Mouse (Mus musculus): ENCODE results near the gene Klrb1b.
"Not testable (repeated sequence)": the region's sequence is repeated elsewhere in the genome, so short reads cannot be mapped to it uniquely, and the experiment has no call there.

The Klrb1b gene

DNA sequence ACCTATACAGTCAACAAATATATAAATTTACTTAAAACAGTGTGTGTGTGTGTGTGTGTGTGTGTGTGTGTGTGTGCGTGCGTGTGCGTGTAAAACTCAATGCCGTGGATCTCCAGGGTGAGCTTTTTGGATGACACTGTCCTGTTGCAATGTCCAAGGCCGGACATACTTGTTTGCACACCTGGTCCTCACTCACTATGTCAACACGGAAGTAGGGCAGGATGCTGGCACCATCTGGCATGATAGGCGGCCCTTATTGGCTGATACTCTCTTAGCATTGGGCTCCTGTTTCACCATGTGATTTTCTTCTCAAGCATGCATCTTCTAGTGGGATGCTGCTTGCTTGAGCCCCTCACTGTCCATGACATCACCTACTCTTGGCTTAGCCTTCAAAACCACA is 13.8 kb upstream of the Klrb1b start:
- DNase-seq, result peak; percentile 50

DNA sequence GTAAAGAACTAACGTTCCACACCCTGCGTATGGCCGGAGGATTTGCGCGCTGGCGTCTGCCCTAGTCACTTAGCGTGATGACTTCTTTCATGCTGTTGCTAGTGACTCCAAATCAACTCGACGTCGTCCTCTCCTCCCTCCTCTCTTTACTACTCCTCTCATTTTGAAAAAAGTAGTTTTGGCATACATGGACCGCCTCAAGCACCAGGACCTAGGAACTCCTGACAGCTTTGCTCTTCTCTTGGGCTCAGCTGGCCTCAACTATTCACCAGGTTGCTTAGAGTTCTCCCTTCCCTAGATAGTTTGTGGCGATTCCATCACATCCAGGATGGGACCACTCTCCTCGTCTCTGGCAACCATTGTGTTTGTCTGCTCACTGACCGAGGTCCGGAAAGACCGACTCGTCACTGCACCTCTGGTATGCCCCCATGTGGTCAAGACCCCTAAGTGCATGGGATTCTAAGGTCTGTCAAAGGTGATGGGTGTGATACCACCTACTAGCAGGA is 13.2 kb upstream of the Klrb1b start:
- DNase-seq, result peak; percentile 97

DNA sequence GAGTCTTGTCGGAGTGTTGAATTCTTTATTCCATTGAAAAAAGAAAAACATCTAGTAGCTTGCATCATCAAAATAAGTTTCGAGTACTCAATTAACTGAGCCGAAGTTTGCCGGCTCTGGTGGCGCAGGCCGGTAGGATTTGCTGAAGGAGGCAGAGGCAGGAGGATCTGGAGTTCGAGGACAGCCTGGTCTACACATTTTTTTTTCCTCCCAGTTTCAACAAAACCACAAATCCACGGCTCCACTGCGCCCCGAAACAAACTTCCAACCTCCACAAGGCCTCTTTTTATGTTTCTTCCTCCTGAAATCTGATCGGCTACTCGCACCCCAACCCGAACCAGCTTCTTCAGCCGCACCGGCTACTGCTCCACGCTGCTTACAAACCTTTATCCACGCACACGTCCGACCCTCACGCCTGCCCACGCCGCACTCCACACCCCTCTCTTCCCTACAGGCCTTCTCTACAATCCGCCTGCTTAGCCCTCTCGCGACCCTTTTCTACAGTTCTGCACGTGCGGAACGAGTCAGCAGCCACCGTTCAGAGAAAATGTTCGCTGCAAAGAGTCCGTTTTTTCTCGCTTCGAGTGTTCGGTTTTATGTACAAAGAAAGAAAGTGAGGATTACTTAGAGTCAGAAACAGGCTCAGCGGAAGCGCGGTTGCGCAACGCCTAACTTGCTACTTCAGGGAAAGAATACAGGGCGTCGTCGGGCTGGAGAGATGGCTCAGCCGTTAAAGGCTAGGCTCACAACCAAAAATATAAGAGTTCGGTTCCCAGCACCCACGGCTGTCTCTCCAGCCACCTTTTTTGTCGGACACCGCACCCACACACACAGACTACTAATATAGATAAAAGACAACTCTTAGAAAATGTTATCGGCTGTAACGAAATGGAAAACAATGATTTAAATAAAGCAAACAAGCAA is 12.5 kb upstream of the Klrb1b start:
- peak; percentile 95 for DNase-seq

DNA sequence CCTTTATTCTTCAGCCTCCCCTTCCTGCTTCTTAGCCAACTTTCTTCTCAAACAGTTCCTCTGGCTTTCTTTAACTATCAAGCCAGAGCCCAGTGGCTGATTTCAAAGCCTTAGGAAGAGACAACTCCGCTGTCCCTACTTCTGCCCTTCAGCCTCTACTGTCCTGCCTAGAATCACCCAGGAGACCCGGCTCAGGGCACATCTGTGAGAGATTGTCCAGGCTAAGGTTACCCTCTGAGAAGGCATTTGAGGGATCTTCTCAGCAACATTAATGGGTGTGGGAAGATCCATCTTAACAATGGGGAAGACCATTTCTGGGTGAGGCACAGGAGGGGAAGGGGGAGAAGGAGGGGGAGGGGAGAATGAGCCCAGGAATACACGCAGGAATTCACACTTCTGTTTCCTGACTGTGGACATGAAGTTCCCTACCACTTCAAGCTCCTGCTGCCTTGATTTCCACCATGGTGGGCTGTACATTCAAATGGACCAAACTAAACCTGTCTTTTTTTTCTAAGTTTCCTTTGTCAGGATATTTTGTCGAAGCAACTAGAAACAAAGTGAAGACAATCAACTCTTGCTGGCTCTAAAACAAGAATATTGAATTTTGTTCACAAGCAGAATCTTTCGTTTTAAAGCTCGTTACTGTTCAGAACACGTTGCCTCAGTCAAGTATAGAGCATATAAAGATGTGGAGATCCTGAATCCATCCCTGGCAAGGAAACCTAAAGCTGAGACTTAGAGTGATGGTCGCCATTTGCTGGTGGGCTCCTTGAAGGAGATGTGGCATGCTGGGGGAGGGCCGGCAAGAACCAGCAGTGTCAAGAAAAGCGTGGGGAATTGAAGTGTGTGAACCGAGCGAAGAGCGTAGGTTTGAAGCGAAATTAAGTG is 11.6 kb upstream of the Klrb1b start:
- DNase-seq, result no peak

DNA sequence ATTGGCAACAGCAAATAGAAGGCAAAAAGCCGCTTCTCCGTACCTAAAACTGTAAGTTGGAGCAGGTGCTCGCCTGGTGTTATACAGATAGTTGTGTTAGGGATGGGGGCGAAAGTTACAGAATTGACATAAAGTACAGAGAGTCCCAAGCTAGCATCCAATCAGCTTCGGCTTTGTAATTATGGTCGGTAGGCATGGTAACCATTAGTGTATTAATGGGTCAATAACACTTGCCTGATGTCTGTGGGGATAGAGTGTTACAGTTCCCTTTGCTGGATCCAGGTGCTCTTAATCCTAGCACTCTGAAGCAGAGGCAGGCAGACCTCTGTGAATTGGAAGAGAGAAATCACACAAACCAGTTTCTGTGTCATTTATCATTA is 10.8 kb upstream of the Klrb1b start:
- no peak for DNase-seq

DNA sequence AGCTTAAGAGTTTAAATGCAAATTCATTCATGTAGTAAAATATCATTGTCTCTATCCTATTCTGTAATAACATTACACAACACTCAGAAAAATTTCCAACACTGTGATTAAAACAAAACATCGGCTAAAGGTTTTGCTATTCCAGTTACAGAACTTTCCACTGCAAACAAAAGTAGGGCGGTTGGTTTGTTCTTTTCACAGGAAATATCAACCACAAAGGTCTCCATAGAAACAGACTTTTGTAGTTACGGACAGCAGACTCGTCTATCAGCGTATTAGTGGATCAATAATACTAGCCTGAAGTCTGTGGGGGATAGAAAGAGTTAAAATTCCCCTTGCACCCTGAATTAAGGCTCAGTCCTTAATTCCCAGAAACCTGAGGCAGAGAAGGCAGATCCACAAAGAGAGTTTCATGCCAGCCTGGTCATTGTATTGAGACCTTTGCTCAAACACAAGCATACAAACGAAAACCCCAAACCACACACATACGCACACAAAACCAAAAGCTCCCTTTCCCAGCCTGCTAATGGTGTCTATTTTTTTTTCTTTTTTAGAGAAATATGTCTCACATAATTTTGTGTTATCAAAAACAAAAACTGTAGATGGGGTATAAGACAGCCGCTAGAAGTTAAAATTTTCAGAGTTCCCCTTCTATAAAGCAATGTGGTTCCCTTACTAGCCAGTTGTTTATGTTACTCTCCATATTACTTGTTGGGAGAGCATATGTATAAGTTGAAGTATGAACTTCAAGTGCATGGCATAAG is 10.2 kb upstream of the Klrb1b start:
- DNase-seq, result no peak

DNA sequence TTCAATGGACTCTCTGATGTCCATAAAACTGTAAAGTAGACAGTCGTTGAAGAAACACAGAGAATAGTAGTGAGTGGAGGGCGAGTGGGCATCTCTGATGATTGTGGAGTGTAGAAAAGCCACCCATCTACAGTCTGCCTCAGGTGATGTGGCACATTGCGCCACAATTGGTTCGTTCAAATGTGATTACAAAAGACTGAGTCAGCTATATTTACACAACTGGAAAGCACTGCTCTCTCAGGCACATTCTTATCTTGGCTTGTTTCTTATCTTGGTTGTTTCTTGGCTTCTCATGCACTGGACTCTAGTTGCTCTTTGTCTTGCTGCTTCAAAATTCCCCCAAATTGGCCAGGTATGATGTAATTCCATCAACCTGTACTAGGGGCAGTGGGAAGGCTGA is 9.4 kb upstream of the Klrb1b start:
- peak; percentile 71 for DNase-seq

DNA sequence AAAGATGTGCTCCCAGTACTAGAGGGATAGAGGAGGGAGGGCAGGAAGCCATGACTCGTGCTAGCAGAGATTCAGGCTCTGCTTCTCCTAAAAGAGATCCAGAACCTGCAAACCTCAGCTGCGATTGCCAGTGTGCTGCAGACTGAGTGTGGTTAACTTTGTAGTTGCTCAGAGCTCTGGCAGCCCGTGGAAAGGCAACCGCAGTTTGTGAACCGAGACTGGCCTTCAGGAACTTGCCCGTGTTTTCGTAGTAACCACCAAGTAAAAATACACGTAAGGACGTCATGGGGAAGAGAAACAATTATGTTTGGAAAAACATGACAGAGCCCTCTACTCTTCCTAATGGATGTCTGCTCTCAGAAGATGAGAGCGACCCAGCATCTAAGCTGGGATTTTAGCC is 6.9 kb upstream of the Klrb1b start:
- DNase-seq, result no peak

DNA sequence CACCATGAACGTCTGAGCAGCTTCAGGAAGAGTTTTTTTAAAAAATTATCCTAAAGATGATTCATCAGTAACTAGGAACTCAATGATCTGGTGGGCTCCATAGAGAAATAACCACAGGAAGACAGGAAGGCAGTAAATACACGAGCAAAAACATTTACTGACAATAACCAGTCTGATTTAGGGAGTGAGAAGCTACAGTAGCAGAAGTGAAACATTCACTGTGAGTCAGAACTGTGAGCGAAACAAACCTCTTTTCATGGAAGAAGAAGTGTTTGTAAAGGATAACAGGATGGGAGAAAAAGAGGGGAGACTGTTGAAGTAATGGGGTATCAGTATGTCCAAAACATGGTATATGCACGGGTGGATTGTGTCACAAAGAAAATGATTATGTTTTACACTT is 3.7 kb upstream of the Klrb1b start:
- DNase-seq, result no peak

DNA sequence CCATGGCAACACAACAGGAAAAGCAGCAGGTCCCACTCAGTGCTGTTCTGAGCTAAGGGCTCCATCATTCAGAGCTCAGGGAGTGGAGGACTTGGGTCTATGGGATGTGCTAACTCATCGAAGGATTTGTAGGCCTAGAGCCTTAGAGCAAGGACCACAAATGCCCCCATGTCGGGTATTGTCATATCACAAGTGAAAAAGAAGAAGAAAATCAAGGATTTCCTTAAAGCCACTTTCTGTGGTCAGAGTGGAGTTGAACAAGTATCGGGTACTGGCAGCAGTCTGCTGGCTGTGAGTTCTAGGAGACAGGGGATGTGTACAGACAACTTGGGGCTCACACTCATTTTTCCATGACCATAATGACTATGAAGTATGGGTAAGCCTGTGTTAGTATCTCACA is 650 bp upstream of the Klrb1b start:
- no peak for DNase-seq

DNA sequence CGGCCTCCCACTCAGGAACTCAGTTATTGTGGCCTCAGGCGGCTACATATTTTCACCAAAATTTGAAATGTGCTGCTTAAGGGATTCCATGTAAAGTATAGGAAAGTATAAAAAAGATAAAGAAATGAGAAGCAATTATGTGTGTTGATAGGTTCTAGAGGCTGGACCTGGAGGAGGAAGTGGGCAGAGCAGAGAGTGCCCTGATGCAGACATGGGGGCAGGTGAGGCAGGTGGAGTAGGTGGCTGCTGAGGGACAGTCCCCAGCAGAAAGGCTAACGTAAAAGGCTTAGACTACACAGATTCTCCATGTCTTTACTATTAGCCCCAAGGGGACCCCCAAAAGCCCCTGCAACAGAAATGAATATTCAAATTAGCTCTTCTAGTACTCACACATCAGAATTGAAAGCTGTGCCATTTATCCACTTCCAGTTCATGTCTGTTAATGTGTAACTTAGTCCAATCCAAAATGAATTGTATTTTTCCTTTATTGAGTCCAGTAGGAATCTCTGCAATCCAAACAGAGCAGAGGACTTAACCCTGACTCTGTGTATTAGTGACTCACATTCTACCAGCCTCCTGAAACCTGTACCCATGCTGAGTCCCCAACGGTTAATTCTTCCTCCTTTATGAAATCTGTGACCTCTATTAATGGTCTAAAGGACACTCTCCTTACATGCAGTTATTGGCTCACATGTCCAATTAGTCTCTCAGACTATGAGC is 7.9 kb downstream of the Klrb1b start:
- no peak for DNase-seq

DNA sequence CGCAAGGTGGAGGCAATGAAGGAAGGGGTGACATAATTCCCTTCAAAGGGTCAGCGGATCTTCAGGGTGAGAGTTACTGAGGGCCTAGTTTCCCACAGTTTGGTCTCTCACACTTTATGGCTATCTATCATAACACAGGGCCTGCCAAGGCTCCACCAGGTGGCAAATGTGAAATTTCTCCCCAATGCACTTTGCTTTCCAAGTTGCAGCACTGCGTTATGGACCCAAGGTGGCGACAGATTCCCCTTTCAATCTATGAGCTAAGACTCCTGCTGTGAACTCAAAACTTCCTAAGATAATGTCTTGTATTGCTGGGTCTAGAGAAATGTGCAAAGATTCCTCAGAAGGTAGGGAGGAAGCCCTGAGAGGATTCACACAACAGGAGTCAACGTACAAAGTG is 17.6 kb downstream of the Klrb1b start:
- peak; percentile 79 for DNase-seq

DNA sequence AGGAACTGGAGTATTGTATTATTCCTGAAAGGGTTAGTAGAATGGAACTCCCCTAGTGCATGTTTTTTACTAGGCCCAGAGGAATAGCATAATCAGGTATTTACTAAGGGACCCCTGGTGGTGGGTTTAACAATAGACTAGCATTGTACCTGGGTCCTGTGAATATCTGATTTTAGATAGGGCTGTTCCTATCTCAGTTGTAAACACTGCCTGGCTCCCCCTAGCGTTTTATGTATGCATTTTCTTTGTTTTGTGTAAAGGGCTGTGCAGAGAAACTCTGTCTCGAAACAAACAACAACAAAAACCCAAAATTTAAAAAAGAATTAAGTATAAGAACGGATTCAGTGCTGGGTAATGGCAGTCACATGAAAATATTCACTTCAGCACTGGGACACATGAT is 19.1 kb downstream of the Klrb1b start:
- DNase-seq, result peak; percentile 37

DNA sequence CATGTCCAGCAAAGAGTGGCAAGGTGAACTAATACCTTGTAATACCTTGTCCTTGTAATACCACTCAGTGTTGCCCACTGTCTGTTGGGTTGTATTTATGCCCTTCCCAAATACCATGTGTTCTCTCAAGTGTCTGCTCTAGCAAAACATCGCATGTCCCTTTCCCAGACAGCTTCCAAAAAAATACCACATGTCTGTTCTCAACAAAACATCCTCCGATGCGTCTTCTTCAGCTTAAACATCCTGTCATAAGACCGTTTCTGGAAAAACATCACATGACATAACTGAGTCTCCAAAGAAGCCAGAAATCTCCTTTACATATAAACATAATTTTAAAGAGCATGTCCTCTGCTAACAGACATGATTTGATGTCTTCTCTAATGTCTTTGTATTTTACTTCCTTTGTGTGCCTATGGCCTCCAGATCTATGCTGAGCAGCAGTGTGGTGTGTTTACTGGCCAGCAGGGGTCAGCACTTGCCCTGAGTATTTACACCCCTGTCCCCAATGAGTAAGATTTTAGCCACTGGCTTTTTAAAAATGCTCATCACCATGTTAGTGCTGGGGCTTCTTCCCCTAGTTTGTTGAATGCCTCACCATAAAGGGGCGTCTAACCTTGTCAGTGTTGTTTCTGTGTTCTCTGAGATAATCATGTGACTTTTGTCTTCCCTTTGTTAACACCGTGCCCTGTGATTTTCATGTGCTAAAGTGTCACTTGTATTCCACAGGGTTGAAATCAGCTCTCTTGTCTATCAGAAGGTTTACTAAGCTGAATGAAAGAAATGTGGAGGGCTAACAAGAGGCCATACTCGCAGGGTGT is 21.1 kb downstream of the Klrb1b start:
- DNase-seq, result peak; percentile 87

DNA sequence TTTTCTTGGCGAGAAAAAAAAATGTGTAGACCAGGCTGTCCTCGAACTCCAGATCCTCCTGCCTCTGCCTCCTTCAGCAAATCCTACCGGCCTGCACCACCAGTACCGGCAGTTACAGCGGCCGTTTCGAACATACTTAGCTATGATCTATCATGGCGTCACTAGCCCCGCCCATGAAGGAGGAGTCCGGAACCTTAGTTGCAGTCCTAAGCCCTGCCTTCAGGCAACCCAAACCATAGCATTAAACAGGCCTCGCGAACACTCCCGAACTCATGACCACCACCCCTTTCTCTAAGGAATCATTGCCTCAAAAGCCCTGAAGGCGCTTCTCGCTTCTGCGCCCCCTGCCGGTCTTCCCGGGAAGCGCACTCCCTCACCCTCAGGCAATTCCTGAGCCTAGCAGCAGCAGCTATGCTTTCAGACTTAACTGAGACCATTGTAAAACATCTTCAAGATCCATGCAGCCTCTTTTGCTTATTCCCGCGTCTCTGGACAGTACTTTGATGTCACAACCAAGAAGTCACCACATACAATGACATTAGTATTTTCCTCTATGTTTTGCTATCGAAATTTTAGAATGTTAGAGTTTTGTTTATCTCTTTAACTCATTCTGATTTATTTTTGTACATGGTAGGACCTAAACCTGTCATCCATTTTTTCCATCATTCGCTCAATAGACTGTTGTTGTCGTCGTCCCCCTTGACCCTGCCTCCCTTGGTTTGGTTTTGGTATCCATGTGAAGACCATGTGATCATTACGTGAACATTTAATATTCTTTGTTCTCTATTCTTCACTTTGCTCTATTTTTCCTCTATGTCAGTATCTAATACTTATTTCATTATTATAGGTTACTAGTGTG is 22.9 kb downstream of the Klrb1b start:
- DNase-seq, result peak; percentile 98

DNA sequence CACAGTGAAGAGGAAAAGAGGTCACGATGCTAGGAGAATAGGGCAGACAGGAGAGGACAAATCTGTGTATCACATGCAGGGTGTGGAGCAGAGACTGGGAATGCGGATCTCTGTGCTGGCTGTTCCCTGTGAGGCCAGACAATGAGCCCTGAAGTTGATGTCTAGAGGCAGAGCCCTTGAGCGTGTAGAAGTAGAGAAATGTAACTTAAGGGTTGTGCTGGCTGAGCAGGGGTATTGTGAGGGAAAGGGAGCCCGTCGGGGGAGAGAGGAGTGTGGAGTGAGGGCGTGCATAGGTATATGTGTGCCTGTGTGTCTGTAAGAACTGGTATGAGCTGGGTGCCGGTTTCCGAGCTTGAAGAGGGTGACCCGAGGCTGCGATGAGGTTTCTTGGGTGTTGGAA is 23.6 kb downstream of the Klrb1b start:
- DNase-seq, result no peak

DNA sequence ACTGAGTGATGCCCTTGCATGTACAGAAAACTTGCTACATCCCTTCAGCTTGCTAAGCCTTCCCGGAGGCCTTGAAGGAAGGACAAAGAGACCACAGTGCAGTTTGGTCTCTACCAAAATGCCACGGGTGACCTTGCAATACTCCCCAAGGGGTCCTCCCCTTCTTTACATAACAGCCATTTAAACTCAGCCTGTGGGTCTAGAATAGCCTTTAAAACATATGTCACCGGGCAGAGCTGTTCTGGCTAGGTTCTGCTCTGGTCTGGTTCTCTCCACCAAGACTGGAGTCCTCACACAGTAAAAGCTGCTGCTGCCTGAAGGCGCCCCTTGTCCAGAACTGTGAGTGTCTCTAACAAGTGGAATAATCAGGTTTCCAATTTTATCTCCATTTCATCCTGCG is 25.4 kb downstream of the Klrb1b start:
- DNase-seq, result not testable (repeated sequence)

DNA sequence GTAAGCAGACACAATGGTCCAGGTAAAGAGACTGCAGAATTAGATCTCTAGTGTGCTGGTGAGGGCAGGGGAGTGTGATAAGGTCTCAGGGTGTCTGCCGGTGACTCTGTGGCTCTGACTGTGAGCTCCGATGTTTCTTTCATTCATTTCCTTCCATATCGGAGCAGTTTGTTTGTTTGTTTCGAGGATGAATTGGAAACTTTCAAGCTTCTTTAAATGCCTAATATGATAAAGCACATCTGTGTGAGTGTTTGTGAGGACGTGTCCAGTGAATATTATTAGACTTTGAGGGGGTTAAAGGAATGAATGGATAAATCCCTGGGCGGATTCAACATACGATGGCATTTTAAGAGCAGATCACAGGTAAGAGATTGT is 26.2 kb downstream of the Klrb1b start:
- DNase-seq, result no peak

DNA sequence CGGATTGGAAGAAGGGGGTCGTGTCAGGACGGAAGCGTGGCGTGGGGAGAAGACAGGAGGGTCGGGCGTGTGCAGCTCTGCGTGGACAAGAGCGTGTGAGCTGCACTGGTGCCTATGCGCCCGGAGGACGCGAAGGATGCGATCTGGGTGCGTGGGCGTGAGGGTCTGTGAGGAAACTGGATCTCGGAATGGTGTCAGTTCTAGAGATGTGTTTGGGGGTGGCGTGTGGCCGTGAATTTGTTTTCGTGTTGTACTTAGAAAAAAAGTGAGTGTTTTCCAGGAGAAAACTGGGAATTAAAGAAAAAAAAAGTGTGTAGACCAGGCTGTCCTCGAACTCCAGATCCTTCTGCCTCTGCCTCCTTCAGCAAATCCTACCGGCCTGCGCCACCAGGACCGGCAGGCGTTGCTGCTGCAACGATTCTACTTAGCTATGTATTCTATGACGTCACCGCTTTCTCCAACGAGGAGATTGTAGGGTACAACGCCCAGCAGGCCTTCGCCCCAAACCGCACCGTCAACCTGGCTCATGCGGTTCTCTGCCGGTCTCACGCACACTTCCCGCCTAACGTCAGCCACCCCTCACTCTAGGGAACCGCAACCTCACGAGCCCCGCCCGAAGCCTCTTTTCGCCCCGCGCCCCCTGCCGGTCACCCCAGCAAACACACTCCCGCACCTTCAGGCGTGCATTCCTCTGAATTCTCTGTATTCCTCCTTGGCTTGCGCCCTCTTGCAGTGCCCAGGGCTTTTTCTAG is 26.8 kb downstream of the Klrb1b start:
- peak; percentile 90 for DNase-seq

DNA sequence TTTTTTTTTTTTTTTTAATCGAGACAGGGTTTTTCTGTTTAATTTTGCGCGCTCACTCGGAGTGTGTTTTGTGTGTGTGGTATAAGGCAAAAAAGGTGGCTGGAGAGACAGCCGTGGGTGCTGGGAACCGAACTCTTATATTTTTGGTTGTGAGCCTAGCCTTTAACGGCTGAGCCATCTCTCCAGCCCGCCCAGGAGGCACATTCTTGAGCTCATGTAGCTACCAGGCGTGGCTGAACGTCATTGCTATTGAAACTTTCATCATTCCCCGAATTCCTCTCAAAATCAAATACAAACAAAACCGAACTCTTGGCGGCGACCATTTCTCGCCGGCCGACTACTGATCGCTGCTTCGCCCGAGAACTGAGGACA is 27.4 kb downstream of the Klrb1b start:
- DNase-seq, result peak; percentile 88
